Mouse (Mus musculus) olfactory bulb, adult 2 months (tissue): ENCODE results near the gene Cd38.

Experiments
- CTCF ChIP-seq: fragments of 200-500 bp; IDR thresholded peaks from 2 replicates; pipeline ENCODE4 v1.5.1; 2012; ENCODE audit warnings: low read depth, mild to moderate bottlenecking, low read length, moderate library complexity; ENCODE audit not compliant: insufficient read depth
- POLR2A ChIP-seq: fragments of 200-500 bp; IDR thresholded peaks from 2 replicates; pipeline ENCODE4 v1.6.1; 2012; ENCODE audit warnings: mild to moderate bottlenecking, low read depth, low read length, moderate library complexity; ENCODE audit not compliant: insufficient read depth

DNA sequence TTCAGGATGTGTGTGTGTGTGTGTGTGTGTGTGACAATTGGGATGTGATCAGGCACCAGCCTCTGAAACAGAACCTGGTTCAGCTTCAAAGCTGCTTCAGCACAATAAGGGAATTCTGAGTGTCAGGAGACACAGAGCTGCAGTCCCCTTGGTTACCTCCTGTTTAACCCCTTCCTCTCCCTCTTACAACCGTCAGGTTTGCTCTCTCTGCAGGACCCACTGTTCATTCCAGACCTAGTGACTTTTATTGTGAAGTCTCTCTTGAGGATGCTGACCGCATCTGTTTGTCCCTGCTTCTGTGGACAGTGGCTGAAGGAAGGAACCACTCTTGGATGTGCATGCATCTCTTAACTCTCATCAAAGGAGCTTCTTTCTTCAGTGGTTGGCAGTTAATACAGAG is 22.1 kb upstream of the Cd38 start:
- TF ChIP-seq POLR2A: no peak
- no peak for TF ChIP-seq CTCF
